Mouse (Mus musculus) embryo, embryonic 10.5 days (tissue): Measurements from ENCODE around the gene Mob4.

ENCODE experiments used
- DNase-seq: peaks from one replicate; pipeline ENCODE4 v3.0.0-alpha.2; 2015; ENCODE audit warnings: low spot score

The Mob4 gene

GRCm38 (mm10) chr1:55182392-55182791 is 51.4 kb downstream of the Mob4 start:
- no peak for DNase-seq

GRCm38 (mm10) chr1:55185718-55186117 is 54.7 kb downstream of the Mob4 start:
- DNase-seq, result no peak

GRCm38 (mm10) chr1:55186592-55187210 is 55.7 kb downstream of the Mob4 start:
- no peak for DNase-seq

GRCm38 (mm10) chr1:55192015-55192414 is 61.0 kb downstream of the Mob4 start:
- DNase-seq, result peak; percentile 54

- no peak for DNase-seq
These were observed 61.8 kb downstream of the Mob4 start for GRCm38 (mm10) chr1:55192824-55193223.

GRCm38 (mm10) chr1:55193316-55193715 is 62.3 kb downstream of the Mob4 start:
- peak; percentile 72 for DNase-seq

GRCm38 (mm10) chr1:55194064-55194915 is 63.3 kb downstream of the Mob4 start:
- DNase-seq, result no peak

GRCm38 (mm10) chr1:55195021-55195420 is 64.0 kb downstream of the Mob4 start:
- no peak for DNase-seq

- DNase-seq, result no peak
These were observed 65.4 kb downstream of the Mob4 start for GRCm38 (mm10) chr1:55196327-55197003.

GRCm38 (mm10) chr1:55198719-55199118 is 67.7 kb downstream of the Mob4 start:
- DNase-seq, result no peak

- no peak for DNase-seq
These were observed 71.1 kb downstream of the Mob4 start for GRCm38 (mm10) chr1:55201850-55202752.
